Mouse (Mus musculus) liver, embryonic 16.5 days (tissue): ENCODE measurements around the gene Krtap12-1. TPM values are rescaled to one million over a fixed set of nuclear protein-coding genes. Genes with fewer than 3 reads are reported as not detected.
"Not testable (repeated sequence)": the region's sequence is repeated elsewhere in the genome, so short reads cannot be mapped to it uniquely, and the experiment has no call there.

Experiments used
- ATAC-seq: fragments of 200-750 bp; cut with Nextera tagmentation; 2 replicates; pipeline ENCODE4 v1.8.0; 2017; ENCODE audit warnings: low read depth, mild to moderate bottlenecking, moderate number of reproducible peaks, moderate library complexity
- H3K27ac ChIP-seq: fragments of 300-500 bp; sonication (generic); 2 replicates; pipeline ENCODE4 v1.5.1; 2014; ENCODE audit warnings: mild to moderate bottlenecking, low read length
- H3K27me3 ChIP-seq: fragments of 300-500 bp; sonication (generic); 2 replicates; pipeline ENCODE4 v1.6.1; 2014; ENCODE audit warnings: low read depth, low read length, mixed read lengths; ENCODE audit not compliant: control insufficient read depth, insufficient read depth
- H3K36me3 ChIP-seq: fragments of 300-500 bp; sonication (generic); 2 replicates; pipeline ENCODE4 v1.6.1; 2014; ENCODE audit warnings: mild to moderate bottlenecking; ENCODE audit not compliant: control insufficient read depth, insufficient read depth
- H3K4me1 ChIP-seq: fragments of 300-500 bp; sonication (generic); 2 replicates; pipeline ENCODE4 v1.6.1; 2014; ENCODE audit warnings: low read depth, low read length, mixed read lengths; ENCODE audit not compliant: control insufficient read depth
- H3K4me2 ChIP-seq: fragments of 300-500 bp; sonication (generic); 2 replicates; pipeline ENCODE4 v1.6.1; 2014; ENCODE audit warnings: low read depth, low read length, mixed read lengths
- H3K4me3 ChIP-seq: fragments of 300-500 bp; sonication (generic); 2 replicates; pipeline ENCODE4 v1.5.1; 2014; ENCODE audit warnings: low read depth, mild to moderate bottlenecking, low read length
- H3K9ac ChIP-seq: fragments of 300-500 bp; sonication (generic); 2 replicates; pipeline ENCODE4 v1.6.1; 2014; ENCODE audit warnings: low read depth, low read length
- H3K9me3 ChIP-seq: fragments of 300-500 bp; sonication (generic); replicated peaks from 2 replicates; pipeline ENCODE4 v1.6.1; 2016; ENCODE audit warnings: low read length; ENCODE audit not compliant: control insufficient read depth
- WGBS: fragments of 180-500 bp; shearing (Covaris S2); extraction: QIAGEN DNeasy Blood & Tissue Kit; methylation state at CpG from one replicate; pipeline ENCODE4 v1.1.7; 2014; ENCODE audit not compliant: insufficient replicate concordance; 5-methylcytosine and 5-hydroxymethylcytosine counted together
- polyA plus RNA-seq: library from polyadenylated mRNA; unstranded; fragments of >200 nt; fragmentation: Nextera tagmentation; extraction: Ambion mirVana; gene quantifications from 2 replicates; pipeline ENCODE4 v1.2.1, GENCODE M21; 2015

Krtap12-1 gene
- polyA plus RNA-seq: not detected in 2 replicates

DNA sequence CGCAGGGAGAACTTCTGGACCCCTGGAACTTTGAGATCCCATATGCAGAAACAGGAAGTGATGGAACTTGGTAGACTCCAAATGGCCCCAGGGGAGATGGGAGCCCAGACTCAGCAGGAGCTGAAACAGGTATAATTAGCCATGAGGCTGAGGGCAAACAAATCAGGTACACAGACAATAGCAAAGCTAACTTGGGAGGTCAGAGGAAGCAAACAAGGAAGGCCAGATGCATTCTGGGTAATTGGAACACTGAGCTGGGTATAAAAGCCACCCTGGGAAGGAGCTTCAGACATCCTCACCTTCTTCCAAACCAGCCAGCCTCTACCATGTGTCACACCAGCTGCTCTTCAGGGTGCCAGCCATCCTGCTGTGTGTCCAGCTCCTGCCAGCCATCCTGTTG lies at the start of gene Krtap12-1:
Gene Krtap12-1 (plus strand): TSS at position 301 of the 400 bp plus-strand sequence.
- not testable (repeated sequence) for H3K4me3 ChIP-seq, H3K9ac ChIP-seq, ATAC-seq, H3K4me1 ChIP-seq, H3K27ac ChIP-seq, H3K9me3 ChIP-seq, H3K4me2 ChIP-seq, H3K36me3 ChIP-seq, H3K27me3 ChIP-seq
- WGBS: 75% methylated on average over 1 of the region's 1 CpGs

DNA sequence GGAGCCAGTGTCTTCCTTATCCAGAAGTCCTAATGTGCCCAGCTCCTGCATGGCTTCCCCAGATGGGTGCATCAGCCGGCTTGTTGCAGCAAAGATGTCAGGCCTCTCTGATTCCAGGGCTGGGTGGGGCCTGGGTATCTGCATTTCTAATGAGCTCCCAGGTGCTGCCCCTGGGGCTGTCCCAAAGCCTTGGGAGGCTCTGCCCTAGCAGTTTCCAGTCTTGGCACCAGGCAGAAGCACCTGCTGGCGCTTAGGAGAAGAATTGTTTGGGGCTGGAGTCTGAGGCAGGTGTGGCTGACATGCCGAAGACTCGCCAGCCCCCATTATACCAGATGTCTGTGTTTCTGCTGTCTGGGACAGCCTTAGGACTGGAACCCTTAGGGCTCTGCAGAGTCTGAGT lies 49.7 kb upstream of the Krtap12-1 start:
- H3K4me1 ChIP-seq: peaks cover 3% of the 10 kb centered on the region; the same call in 1 of the 2 replicates
- H3K27me3 ChIP-seq: peaks cover 2% of the 10 kb centered on the region
- no peak overlapping the region for H3K4me2 ChIP-seq
- H3K4me3 ChIP-seq: no peak overlapping the region
- no peaks in the 10 kb centered on the region for H3K9me3 ChIP-seq
- H3K9ac ChIP-seq: no peak overlapping the region
- no peaks in the 10 kb centered on the region for H3K36me3 ChIP-seq
- ATAC-seq: no peak
- 72% methylated on average over 4 of the region's 4 CpGs for WGBS
- no peak overlapping the region for H3K27ac ChIP-seq

DNA sequence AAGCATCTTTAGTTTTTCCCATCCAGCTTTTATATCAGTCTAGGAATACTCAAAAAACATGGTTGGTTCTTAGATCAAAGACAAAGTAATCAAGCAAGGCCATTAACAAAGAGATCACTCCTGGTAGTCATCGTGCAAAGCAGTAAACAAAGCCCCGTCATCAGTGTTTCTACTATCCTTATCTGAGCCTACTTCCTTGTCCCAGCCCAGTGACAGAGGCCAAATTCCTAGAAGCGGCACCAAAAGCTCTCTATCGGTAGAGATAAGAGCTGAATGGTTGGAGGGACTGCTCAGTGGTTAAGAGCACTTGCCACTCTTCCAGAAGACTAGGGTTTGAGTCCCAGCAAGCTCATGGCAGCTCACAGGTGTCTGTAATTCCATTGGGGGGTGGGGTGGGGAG lies 48.9 kb upstream of the Krtap12-1 start:
- Histone ChIP-seq H3K4me3 (no peak overlapping the region), H3K4me1 (peaks cover 3% of the 10 kb centered on the region; the same call in 1 of the 2 replicates), H3K27me3 (peaks cover 9% of the 10 kb centered on the region), H3K9me3 (no peaks in the 10 kb centered on the region), H3K27ac (no peak overlapping the region), H3K9ac (no peak overlapping the region), H3K4me2 (no peak overlapping the region), H3K36me3 (no peaks in the 10 kb centered on the region)
- ATAC-seq: peak; percentile 86
- WGBS: 6% methylated on average over 4 of the region's 4 CpGs

DNA sequence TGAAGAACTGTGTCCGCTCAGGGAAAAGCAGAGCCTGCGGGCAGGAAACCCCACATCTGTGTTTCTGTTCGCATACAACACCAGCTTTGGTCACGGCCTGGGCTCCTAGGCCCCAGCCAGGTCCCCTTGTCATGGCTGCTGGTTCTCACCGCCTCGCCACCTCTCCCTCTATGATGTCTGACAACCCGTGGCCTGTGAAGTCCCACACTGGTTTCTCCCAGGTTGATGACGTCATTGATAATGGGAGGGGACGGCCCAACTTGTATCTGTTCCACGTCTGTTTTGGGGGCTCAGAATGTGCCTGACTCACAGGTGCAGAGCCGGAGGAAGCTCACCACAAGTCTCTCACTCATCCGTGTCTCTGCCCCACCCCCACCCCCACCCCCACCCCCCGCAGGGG lies 46.6 kb upstream of the Krtap12-1 start:
- H3K36me3 ChIP-seq: no peaks in the 10 kb centered on the region
- H3K4me2 ChIP-seq: no peak overlapping the region
- peaks cover 31% of the 10 kb centered on the region for H3K27me3 ChIP-seq
- H3K9ac ChIP-seq: no peak overlapping the region
- H3K4me3 ChIP-seq: no peak overlapping the region
- no peaks in the 10 kb centered on the region for H3K9me3 ChIP-seq
- 54% methylated on average over 13 of the region's 13 CpGs for WGBS
- H3K4me1 ChIP-seq: peaks cover 3% of the 10 kb centered on the region; the same call in 1 of the 2 replicates
- no peak for ATAC-seq
- H3K27ac ChIP-seq: no peak overlapping the region

DNA sequence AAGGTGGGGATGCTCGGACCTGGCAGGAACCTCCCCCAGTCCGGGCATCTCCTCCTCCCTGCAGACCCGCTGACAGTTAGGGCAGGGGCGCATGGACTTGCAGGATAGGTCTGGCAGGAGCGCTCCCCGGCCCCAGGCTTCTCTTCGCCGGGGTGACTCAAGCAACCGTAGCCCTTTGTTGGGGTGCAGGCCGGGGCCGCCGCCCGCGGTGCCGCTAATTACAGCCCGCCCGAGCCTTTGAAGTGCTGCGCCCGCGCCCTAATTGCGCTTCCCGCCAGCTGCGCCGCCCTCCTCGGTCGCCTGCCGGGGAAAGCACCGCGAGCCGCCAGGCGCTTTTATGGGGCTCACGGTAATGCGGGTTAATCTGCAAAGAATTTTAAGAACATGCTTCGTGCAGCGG lies 42.8 kb upstream of the Krtap12-1 start:
- H3K4me1 ChIP-seq: no peaks in the 10 kb centered on the region
- H3K27ac ChIP-seq: no peak overlapping the region
- H3K36me3 ChIP-seq: no peaks in the 10 kb centered on the region
- H3K9ac ChIP-seq: no peak overlapping the region
- no peak overlapping the region for H3K4me2 ChIP-seq
- 2% methylated on average over 35 of the region's 35 CpGs for WGBS
- no peak for ATAC-seq
- peaks cover 42% of the 10 kb centered on the region for H3K27me3 ChIP-seq
- no peak overlapping the region for H3K4me3 ChIP-seq
- H3K9me3 ChIP-seq: no peaks in the 10 kb centered on the region

DNA sequence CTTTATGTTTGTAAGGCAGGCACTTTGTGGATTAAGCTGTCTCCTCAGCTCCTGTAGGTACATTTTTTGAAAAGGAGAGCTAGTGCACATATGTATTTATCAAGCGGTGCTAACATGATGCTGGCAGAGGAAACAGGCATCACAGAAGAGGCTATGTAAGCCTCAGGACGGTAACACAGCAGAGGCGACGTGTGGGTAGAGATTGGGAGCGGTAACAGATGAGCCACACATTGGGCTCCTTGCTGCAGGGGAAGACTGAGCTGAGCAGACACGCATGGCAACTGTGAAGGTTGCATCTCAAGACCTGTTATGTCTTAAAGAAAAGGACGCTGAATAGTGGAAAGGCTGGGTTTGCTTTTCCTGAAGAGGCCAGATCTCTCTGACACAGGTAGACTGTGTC lies 37.4 kb upstream of the Krtap12-1 start:
- Histone ChIP-seq H3K27me3 (peaks cover 53% of the 10 kb centered on the region), H3K4me2 (no peak overlapping the region), H3K36me3 (no peaks in the 10 kb centered on the region), H3K27ac (no peak overlapping the region), H3K4me1 (no peaks in the 10 kb centered on the region), H3K9ac (no peak overlapping the region), H3K9me3 (no peaks in the 10 kb centered on the region), H3K4me3 (no peak overlapping the region)
- ATAC-seq: no peak
- 57% methylated on average over 7 of the region's 7 CpGs for WGBS

DNA sequence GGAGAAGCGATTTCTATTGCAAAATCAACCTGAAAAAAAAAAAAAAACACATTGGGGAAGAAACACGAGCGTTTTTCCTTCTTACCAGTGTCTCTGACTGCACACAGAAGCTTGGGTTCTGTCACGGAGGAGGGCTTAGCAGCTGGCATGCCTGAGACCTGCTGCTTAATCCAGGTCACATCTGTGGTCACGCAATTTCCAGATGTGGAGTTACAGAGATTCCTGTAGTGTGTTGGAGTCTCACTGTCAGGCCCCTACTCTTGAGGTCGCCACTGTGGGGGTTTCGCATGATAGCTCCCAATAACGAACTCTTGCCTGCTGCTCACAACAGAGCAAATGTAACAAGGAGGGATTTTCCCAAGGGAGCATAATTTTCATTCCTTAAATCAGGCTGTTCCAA lies 36.2 kb upstream of the Krtap12-1 start:
- no peak for ATAC-seq
- 31% methylated on average over 8 of the region's 8 CpGs for WGBS
- Histone ChIP-seq H3K27ac (no peak overlapping the region), H3K4me1 (no peaks in the 10 kb centered on the region), H3K9me3 (no peaks in the 10 kb centered on the region), H3K27me3 (peaks cover 48% of the 10 kb centered on the region), H3K9ac (no peak overlapping the region), H3K4me3 (no peak overlapping the region), H3K36me3 (no peaks in the 10 kb centered on the region), H3K4me2 (no peak overlapping the region)

DNA sequence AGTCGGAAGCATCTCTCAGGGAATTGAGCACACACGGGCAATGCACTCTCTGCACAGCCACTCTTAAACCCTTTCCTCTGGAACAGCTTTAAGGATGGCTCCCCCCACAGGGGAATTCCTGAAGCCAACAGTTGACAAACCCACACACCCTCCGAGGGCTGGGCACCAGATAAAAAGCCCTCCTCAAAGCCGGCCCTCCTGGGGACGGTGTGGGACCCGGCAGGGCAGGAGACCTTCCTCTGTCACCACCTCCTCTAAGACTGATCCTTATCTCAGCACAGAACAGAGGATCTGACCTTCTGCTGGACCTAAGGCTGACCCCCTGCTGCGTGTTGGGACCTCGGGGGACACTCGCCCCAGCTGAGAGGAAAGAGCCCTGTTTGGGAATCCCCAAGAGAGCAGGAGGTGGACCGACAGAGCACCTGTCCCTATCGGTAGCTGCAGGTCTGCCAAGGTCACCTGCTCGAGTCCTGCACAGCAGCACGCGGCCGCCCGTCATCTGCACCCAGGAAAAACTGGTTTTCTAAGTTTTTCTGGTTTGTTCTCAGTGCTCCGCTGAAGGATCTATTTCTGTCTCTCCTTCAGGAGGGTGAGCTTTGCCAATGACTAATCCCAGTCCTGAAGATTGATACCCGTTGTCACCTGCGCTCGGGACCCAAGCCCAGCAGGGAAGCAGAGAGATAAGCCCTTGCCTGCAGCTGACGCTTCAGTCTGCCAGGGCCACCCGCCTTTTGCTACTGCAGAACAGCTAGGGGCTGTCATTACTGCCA lies 34.3 kb upstream of the Krtap12-1 start, which contains the start of gene Tspear:
Gene Tspear (plus strand): TSS at position 675 of the 770 bp plus-strand sequence.
- Histone ChIP-seq H3K9ac (no peak within 1 kb of the TSS), H3K4me2 (no peak within 1 kb of the TSS), H3K4me3 (no peak within 1 kb of the TSS), H3K9me3 (no peaks in the 10 kb centered on the region), H3K36me3 (no peaks in the 10 kb centered on the region), H3K27ac (no peak within 1 kb of the TSS), H3K27me3 (peaks cover 42% of the 10 kb centered on the region), H3K4me1 (no peaks in the 10 kb centered on the region)
- WGBS: 5% methylated on average over 22 of the region's 22 CpGs
- ATAC-seq: no peak

DNA sequence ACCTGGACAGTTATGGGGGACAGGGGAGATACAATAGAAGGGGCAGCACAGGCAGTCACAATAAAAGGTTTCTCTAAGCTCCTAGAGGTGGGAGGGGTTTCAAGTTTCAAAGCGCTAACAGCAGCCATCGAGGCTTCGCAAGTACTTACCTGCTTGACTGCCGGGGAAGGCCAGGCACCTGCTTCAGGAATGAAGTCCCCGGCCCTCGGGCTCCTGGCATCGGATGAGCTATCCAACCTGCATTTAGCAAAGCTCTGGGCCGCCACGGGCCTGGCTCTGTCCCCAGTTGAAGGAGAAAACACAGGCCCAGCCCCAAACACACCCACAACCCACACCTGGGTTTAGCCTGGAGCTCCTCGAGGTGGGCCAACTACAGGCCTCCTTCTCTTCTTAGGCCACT lies 33.4 kb upstream of the Krtap12-1 start:
- H3K27me3 ChIP-seq: peaks cover 42% of the 10 kb centered on the region
- no peak overlapping the region for H3K4me3 ChIP-seq
- no peak overlapping the region for H3K9ac ChIP-seq
- no peak for ATAC-seq
- no peaks in the 10 kb centered on the region for H3K36me3 ChIP-seq
- no peaks in the 10 kb centered on the region for H3K4me1 ChIP-seq
- no peak overlapping the region for H3K4me2 ChIP-seq
- WGBS: 19% methylated on average over 10 of the region's 10 CpGs
- H3K27ac ChIP-seq: no peak overlapping the region
- no peaks in the 10 kb centered on the region for H3K9me3 ChIP-seq
